Mouse (Mus musculus) kidney, postnatal 0 days (tissue): ENCODE data around the gene Zfp617. TPM values are rescaled to one million over a fixed set of nuclear protein-coding genes. Genes with fewer than 3 reads are reported as not detected.
A peak's percentile ranks its signal among the peaks of the same experiment; 100 is the strongest.
"Not testable (repeated sequence)": the region's sequence is repeated elsewhere in the genome, so short reads cannot be mapped to it uniquely, and the experiment has no call there.

Source experiments
- ATAC-seq: fragments of 200-750 bp; cut with Nextera tagmentation; replicated peaks from 2 replicates; pipeline ENCODE4 v1.8.0; 2017; ENCODE audit warnings: low read depth, moderate number of reproducible peaks, moderate TSS enrichment, moderate library complexity; ENCODE audit not compliant: low FRiP score
- DNase-seq: peaks from one replicate; pipeline ENCODE4 v3.0.0-alpha.2; 2016; ENCODE audit warnings: low spot score
- H3K27ac ChIP-seq: fragments of 300-500 bp; sonication (generic); 2 replicates; pipeline ENCODE4 v1.5.1; 2014; ENCODE audit warnings: mild to moderate bottlenecking
- H3K27me3 ChIP-seq: fragments of 300-500 bp; sonication (generic); 2 replicates; pipeline ENCODE4 v1.6.1; 2014; ENCODE audit warnings: low read length, mixed read lengths; ENCODE audit not compliant: insufficient read depth
- H3K36me3 ChIP-seq: fragments of 300-500 bp; sonication (generic); 2 replicates; pipeline ENCODE4 v1.6.1; 2014; ENCODE audit warnings: low read length, mixed read lengths; ENCODE audit not compliant: insufficient read depth
- H3K4me1 ChIP-seq: fragments of 300-500 bp; sonication (generic); replicated peaks from 2 replicates; pipeline ENCODE4 v1.6.1; 2014; ENCODE audit warnings: antibody characterized with exemption, low read length, mixed read lengths; ENCODE audit not compliant: insufficient read depth
- H3K4me2 ChIP-seq: fragments of 300-500 bp; sonication (generic); 2 replicates; pipeline ENCODE4 v1.6.1; 2014; ENCODE audit warnings: mild to moderate bottlenecking, low read length, moderate library complexity, mixed read lengths
- H3K4me3 ChIP-seq: fragments of 300-500 bp; sonication (generic); replicated peaks from 2 replicates; pipeline ENCODE4 v1.5.1; 2014; ENCODE audit warnings: low read depth, low read length
- H3K9ac ChIP-seq: fragments of 300-500 bp; sonication (generic); 2 replicates; pipeline ENCODE4 v1.6.1; 2014; ENCODE audit warnings: low read depth, low read length
- H3K9me3 ChIP-seq: fragments of 300-500 bp; sonication (generic); replicated peaks from 2 replicates; pipeline ENCODE4 v1.6.1; 2016; ENCODE audit warnings: low read length, inconsistent platforms, mixed read lengths
- CTCF ChIP-seq: IDR thresholded peaks from 2 replicates; pipeline ENCODE4 v1.5.1; 2016; ENCODE audit warnings: antibody characterized with exemption, low read depth, mild to moderate bottlenecking, moderate library complexity
- WGBS: fragments of 180-500 bp; shearing (Covaris S2); extraction: QIAGEN DNeasy Blood & Tissue Kit; methylation state at CpG from one replicate; pipeline ENCODE4 v1.1.7; 2014; 5-methylcytosine and 5-hydroxymethylcytosine counted together
- polyA plus RNA-seq: library from polyadenylated mRNA; unstranded; fragments of >200 nt; fragmentation: Nextera tagmentation; extraction: Ambion mirVana; gene quantifications from 2 replicates; pipeline ENCODE4 v1.2.1, GENCODE M21; 2015

The Zfp617 gene
- polyA plus RNA-seq, 1 experiment from 2014 or later: 13.6 TPM

DNA sequence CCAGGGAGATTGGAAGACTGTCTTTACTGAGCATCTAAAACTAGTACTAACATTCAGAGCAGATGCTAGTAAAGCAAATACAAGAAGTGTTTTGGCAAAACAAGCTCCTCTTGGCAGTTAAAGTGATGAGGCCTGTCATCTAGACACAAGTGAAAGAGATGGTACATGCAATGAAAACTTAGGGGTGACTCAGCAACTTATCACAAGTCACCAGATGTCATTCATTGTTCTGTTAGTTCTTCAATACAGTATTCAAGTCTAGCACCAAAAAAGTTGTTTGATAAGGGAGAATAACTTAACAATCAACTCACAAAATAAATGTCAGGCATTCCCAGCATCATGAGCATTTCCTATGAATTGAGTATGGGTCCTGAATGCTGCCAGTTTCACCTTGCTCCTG, 19.3 kb downstream of the Zfp617 start:
- no peak for TF ChIP-seq CTCF
- no peaks in the 10 kb centered on the region for H3K9me3 ChIP-seq
- no peaks in the 10 kb centered on the region for H3K27me3 ChIP-seq
- H3K36me3 ChIP-seq: peaks cover 23% of the 10 kb centered on the region
- H3K27ac ChIP-seq: no peak overlapping the region
- no peak overlapping the region for H3K4me2 ChIP-seq
- DNase-seq: no peak
- H3K9ac ChIP-seq: no peak overlapping the region
- no peak for ATAC-seq
- H3K4me3 ChIP-seq: no peak overlapping the region
- 0 out of 2 replicates have a peak, but pooled peaks cover 3% of the 10 kb centered on the region for H3K4me1 ChIP-seq

GRCm38 (mm10) chr8:71938037-71938436, 29.6 kb downstream of the Zfp617 start:
- H3K4me2 ChIP-seq: not testable (repeated sequence)

GRCm38 (mm10) chr8:71940293-71941208, 32.1 kb downstream of the Zfp617 start:
- no peak overlapping the region for H3K27ac ChIP-seq
- H3K9me3 ChIP-seq: no peaks in the 10 kb centered on the region
- H3K4me1 ChIP-seq: no peaks in the 10 kb centered on the region
- DNase-seq (no peak), ATAC-seq (no peak)
- no peak for TF ChIP-seq CTCF
- H3K4me2 ChIP-seq: no peak overlapping the region
- 75% methylated on average over 2 of the region's 2 CpGs for WGBS
- H3K4me3 ChIP-seq: no peak overlapping the region
- H3K27me3 ChIP-seq: no peaks in the 10 kb centered on the region
- H3K9ac ChIP-seq: no peak overlapping the region
- no peaks in the 10 kb centered on the region for H3K36me3 ChIP-seq

More at GRCm38 (mm10) chr8:71938037-71938436, 29.6 kb downstream of the Zfp617 start:
- WGBS: 92% methylated on average over 2 of the region's 2 CpGs
- not testable (repeated sequence) for H3K4me1 ChIP-seq, H3K9me3 ChIP-seq, H3K27ac ChIP-seq, DNase-seq, H3K4me3 ChIP-seq, H3K9ac ChIP-seq, H3K36me3 ChIP-seq, ATAC-seq, H3K27me3 ChIP-seq

GRCm38 (mm10) chr8:71941776-71942175, 33.3 kb downstream of the Zfp617 start:
- H3K27me3 ChIP-seq: no peaks in the 10 kb centered on the region
- TF ChIP-seq CTCF: no peak
- no peaks in the 10 kb centered on the region for H3K9me3 ChIP-seq
- WGBS: 95% methylated on average over 1 of the region's 1 CpGs
- ATAC-seq (no peak), DNase-seq (no peak)
- no peaks in the 10 kb centered on the region for H3K4me1 ChIP-seq
- no peak overlapping the region for H3K4me2 ChIP-seq
- H3K4me3 ChIP-seq: no peak overlapping the region
- no peaks in the 10 kb centered on the region for H3K36me3 ChIP-seq
- no peak overlapping the region for H3K9ac ChIP-seq
- H3K27ac ChIP-seq: no peak overlapping the region

DNA sequence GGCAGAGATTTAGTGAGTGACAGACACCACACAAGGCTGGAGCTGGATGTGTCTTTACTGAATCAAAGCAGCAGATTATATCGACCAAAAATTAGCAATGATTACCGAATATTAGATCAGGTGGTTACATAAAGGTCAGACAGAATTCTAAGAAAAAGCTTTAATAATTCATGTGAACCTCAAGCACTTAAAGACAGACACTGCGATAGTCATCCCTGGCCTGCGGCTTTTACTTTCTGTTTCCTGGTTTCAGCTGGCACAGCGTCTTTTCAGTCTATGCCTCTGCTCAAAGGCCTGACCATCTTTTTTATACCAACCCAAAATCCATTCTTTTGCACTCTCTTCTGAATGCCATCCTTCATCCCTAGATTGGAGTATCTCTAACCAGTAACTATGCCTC, 40.2 kb downstream of the Zfp617 start:
- Histone ChIP-seq H3K4me1 (0 out of 2 replicates have a peak, but pooled peaks cover 9% of the 10 kb centered on the region), H3K9me3 (no peaks in the 10 kb centered on the region), H3K4me2 (no peak overlapping the region), H3K27me3 (no peaks in the 10 kb centered on the region), H3K27ac (no peak overlapping the region), H3K4me3 (no peak overlapping the region), H3K36me3 (no peaks in the 10 kb centered on the region), H3K9ac (no peak overlapping the region)
- ATAC-seq (no peak), DNase-seq (no peak)
- WGBS: 86% methylated on average over 5 of the region's 5 CpGs
- no peak for TF ChIP-seq CTCF

- H3K27me3 ChIP-seq: no peaks in the 10 kb centered on the region
- H3K4me1 ChIP-seq: 0 out of 2 replicates have a peak, but pooled peaks cover 9% of the 10 kb centered on the region
- no peaks in the 10 kb centered on the region for H3K9me3 ChIP-seq
- H3K36me3 ChIP-seq: no peaks in the 10 kb centered on the region
- peak within 1 kb of the TSS; percentile 78 for H3K9ac ChIP-seq
- WGBS: 3% methylated on average over 34 of the region's 34 CpGs
- H3K4me3 ChIP-seq: peak within 1 kb of the TSS; percentile 87
- ATAC-seq (peak; percentile 100), DNase-seq (peak; percentile 97)
- no peak for TF ChIP-seq CTCF
- peak within 1 kb of the TSS; percentile 76 for H3K27ac ChIP-seq
- H3K4me2 ChIP-seq: peak within 1 kb of the TSS; percentile 58
Measured at GRCm38 (mm10) chr8:71950482-71951221, 42.2 kb downstream of the Zfp617 start, which contains the start of gene Zfp961. Gene Zfp961, plus strand, starts transcription at chr8:71951038.
